Mouse (Mus musculus): ENCODE results near the gene Mapk11.

DNA sequence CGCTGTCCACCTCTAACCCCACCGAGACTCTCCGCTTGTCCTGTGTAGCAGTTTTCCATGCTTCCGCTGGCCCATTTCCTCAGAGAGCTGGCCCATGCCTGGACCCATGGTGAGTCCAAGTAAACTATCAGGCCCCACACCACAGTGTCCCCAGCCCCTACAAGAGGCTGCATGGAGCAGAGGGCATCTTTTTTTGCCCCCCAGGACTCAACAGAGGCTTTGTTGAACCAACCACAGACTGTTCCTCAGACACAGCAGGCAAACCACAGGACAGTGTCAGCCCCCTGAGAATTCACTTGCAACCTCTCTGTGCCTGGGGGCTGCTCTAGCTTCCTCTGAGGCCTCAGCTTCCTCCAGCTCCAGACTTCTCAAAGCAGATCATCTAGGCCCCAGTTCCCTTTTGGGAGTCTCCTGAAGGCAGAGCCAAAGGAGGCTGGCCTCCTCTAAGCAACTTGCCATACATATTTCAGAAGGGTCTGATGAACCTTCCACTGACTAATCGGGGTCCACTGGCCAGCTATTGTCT, 22.2 kb upstream of the Mapk11 start:
- TF ChIP-seq POLR2A (IDR thresholded peaks at IDR 0.05; ENCODE audit: insufficient read length, low read depth) (no peak), E2F4 (IDR thresholded peaks at IDR 0.05; ENCODE audit: insufficient read depth) (no peak), MYOG (IDR thresholded peaks at IDR 0.05; ENCODE audit: control insufficient read depth in 1 of 3, insufficient read depth in 1 of 3, insufficient read length in 2 of 3, low read depth in 2 of 3) (no peak), TCF12 (IDR thresholded peaks at IDR 0.05; ENCODE audit: insufficient read depth, poor library complexity, severe bottlenecking) (no peak), TCF3 (IDR thresholded peaks at IDR 0.05; ENCODE audit: insufficient read length, low read depth) (no peak), USF1 (IDR thresholded peaks at IDR 0.05; ENCODE audit: low read depth) (no peak), MAX (IDR thresholded peaks at IDR 0.05; ENCODE audit: low read depth) (no peak), POLR2AphosphoS2 (IDR thresholded peaks at IDR 0.05; ENCODE audit: insufficient read length, low read depth) (no peak), MYOD1 (IDR thresholded peaks at IDR 0.05; ENCODE audit: control insufficient read depth in 1 of 3, insufficient read length in 2 of 3, low read depth in 2 of 3) (no peak), SRF (IDR thresholded peaks at IDR 0.05; ENCODE audit: control insufficient read depth, insufficient read length, low read depth) (no peak), CEBPB (IDR thresholded peaks at IDR 0.05; ENCODE audit: insufficient read depth, poor library complexity, severe bottlenecking) (no peak), REST (IDR thresholded peaks at IDR 0.05; ENCODE audit: insufficient read depth, insufficient read length) (no peak)

Data from myocyte (in vitro differentiated cells).